13 mouse cellular contexts compared by ENCODE assay signal in genomic region chr11:52337651-52338295, GRCm38 (mm10). TPM values are rescaled to one million over a fixed set of nuclear protein-coding genes. Genes with fewer than 3 reads are reported as not detected.
A peak's percentile ranks its signal among the peaks of the same experiment; 100 is the strongest.
DNase-seq lines count a peak whose midpoint lies in the region; ATAC-seq and TF ChIP-seq lines count a peak whose summit lies in the region.
"Had no signal": no experiment of that assay in that cellular context is flagged by ENCODE, and none has a peak within 500 bp of the region (broad histone marks: within the 10 kb centered on the region; RNA-seq: fewer than 3 reads in every experiment).

No protein-coding gene starts in this region.

- no peak overlapping the region for H3K4me3 ChIP-seq in lung, embryonic 14.5 days (ENCODE audit: low read depth, low read length)
- H3K4me3 ChIP-seq in lung, adult 2 months (replicated peaks; ENCODE audit: extremely low read depth, low read depth, low read length): no peak overlapping the region
- H3K4me3 ChIP-seq in myocyte: no peak overlapping the region
- H3K4me3 ChIP-seq in forebrain, embryonic 11.5 days (ENCODE audit: low read depth, low read length): no peak overlapping the region
- no peak overlapping the region for H3K4me3 ChIP-seq in liver, embryonic 12.5 days
- H3K4me3 ChIP-seq: left cerebral cortex, adult 2 months had no signal

- no peak overlapping the region for H3K9ac ChIP-seq in lung, embryonic 14.5 days
- no peak overlapping the region for H3K9ac ChIP-seq in forebrain, embryonic 11.5 days (ENCODE audit: low read length)
- no peak overlapping the region for H3K9ac ChIP-seq in liver, embryonic 12.5 days

- H3K4me1 ChIP-seq in lung, embryonic 14.5 days (ENCODE audit: insufficient read depth): no peaks in the 10 kb centered on the region; the same call in 1 of the 2 replicates
- H3K4me1 ChIP-seq in lung, adult 2 months (ENCODE audit: control insufficient read depth, insufficient read depth, low read length): peaks cover 5% of the 10 kb centered on the region; the same call in 1 of the 2 replicates
- H3K4me1 ChIP-seq in forebrain, embryonic 11.5 days (replicated peaks; ENCODE audit: control insufficient read depth, insufficient read depth, low read length): no peaks in the 10 kb centered on the region; the same call in 1 of the 2 replicates
- peaks cover 6% of the 10 kb centered on the region; the same call in 1 of the 2 replicates for H3K4me1 ChIP-seq in liver, embryonic 12.5 days

- no peak overlapping the region for H3ac ChIP-seq in myocyte (ENCODE audit: control insufficient read depth, insufficient read length)

- H3K36me3 ChIP-seq in lung, embryonic 14.5 days (ENCODE audit: insufficient read depth): no peaks in the 10 kb centered on the region
- no peaks in the 10 kb centered on the region for H3K36me3 ChIP-seq in myocyte (ENCODE audit: control insufficient read depth, insufficient read depth)
- H3K36me3 ChIP-seq in forebrain, embryonic 11.5 days (ENCODE audit: control insufficient read depth, insufficient read depth, low read length): no peaks in the 10 kb centered on the region
- H3K36me3 ChIP-seq in liver, embryonic 12.5 days: no peaks in the 10 kb centered on the region

- no peak for TF ChIP-seq CTCF in lung, embryonic 14.5 days (IDR thresholded peaks at IDR 0.05; ENCODE audit: low read depth)
- no peak for TF ChIP-seq CTCF in lung, adult 2 months (IDR thresholded peaks at IDR 0.05; ENCODE audit: insufficient read depth, low read length)

- H3K27ac ChIP-seq in lung, embryonic 14.5 days (ENCODE audit: low read depth): peak overlapping the region; percentile 24; the same call in 1 of the 2 replicates
- no peak overlapping the region for H3K27ac ChIP-seq in forebrain, embryonic 11.5 days (ENCODE audit: low read depth, low read length)
- no peak overlapping the region for H3K27ac ChIP-seq in liver, embryonic 12.5 days
- H3K27ac ChIP-seq: left cerebral cortex, adult 2 months; macrophage had no signal

- TF ChIP-seq POLR2A in lung, adult 2 months (IDR thresholded peaks at IDR 0.05; ENCODE audit: borderline replicate concordance, extremely low read depth, low read depth, low read length): no peak
- no peak for TF ChIP-seq POLR2A in myocyte (IDR thresholded peaks at IDR 0.05; ENCODE audit: insufficient read length, low read depth)

- H3K4me2 ChIP-seq in lung, embryonic 14.5 days: no peak overlapping the region
- peak overlapping the region; percentile 48 for H3K4me2 ChIP-seq in myocyte (ENCODE audit: low read depth)
- no peak overlapping the region for H3K4me2 ChIP-seq in forebrain, embryonic 11.5 days (ENCODE audit: low read depth, low read length, severe bottlenecking)
- no peak overlapping the region for H3K4me2 ChIP-seq in liver, embryonic 12.5 days

- 65% methylated on average over 10 of the region's 10 CpGs for WGBS in lung, embryonic 14.5 days
- WGBS in lung, adult 2 months: 46% methylated on average over 10 of the region's 10 CpGs
- 67% methylated on average over 10 of the region's 10 CpGs for WGBS in forebrain, embryonic 11.5 days
- 50% methylated on average over 10 of the region's 10 CpGs for WGBS in liver, embryonic 12.5 days (ENCODE audit: insufficient replicate concordance)

- H3K79me2 ChIP-seq in myocyte (ENCODE audit: control insufficient read depth, insufficient read depth): no peaks in the 10 kb centered on the region

- peak; percentile 49 for DNase-seq in lung, embryonic 14.5 days
- DNase-seq in lung, adult 2 months: no peak
- no peak for DNase-seq in forebrain, embryonic 11.5 days (ENCODE audit: low spot score)
- no peak for DNase-seq in layer of hippocampus, postnatal 36 days
- DNase-seq: cerebellum, adult 18-20 months; heart, adult 18-20 months; heart, postnatal 36 days had no signal

- no peaks in the 10 kb centered on the region for H3K9me3 ChIP-seq in lung, embryonic 14.5 days (ENCODE audit: low read depth, low read length)
- no peaks in the 10 kb centered on the region for H3K9me3 ChIP-seq in forebrain, embryonic 11.5 days (ENCODE audit: control insufficient read depth, low read length)
- H3K9me3 ChIP-seq in liver, embryonic 12.5 days (replicated peaks): no peaks in the 10 kb centered on the region

- ATAC-seq in lung, embryonic 14.5 days (ENCODE audit: insufficient read depth): no peak
- peak; percentile 46 for ATAC-seq in common myeloid progenitor, adult 5-6 weeks (replicated peaks; ENCODE audit: low read depth, poor library complexity, severe bottlenecking)
- ATAC-seq in forebrain, embryonic 11.5 days (replicated peaks; ENCODE audit: low FRiP score): no peak
- no peak for ATAC-seq in liver, embryonic 12.5 days
- ATAC-seq: intestine, embryonic 16.5 days had no signal

- no peaks in the 10 kb centered on the region for H3K27me3 ChIP-seq in lung, embryonic 14.5 days (ENCODE audit: insufficient read depth, low read length)
- H3K27me3 ChIP-seq in myocyte (ENCODE audit: control insufficient read depth, insufficient read depth, insufficient read length): no peaks in the 10 kb centered on the region
- no peaks in the 10 kb centered on the region for H3K27me3 ChIP-seq in forebrain, embryonic 11.5 days (ENCODE audit: control insufficient read depth, insufficient read depth, low read length)
- H3K27me3 ChIP-seq in liver, embryonic 12.5 days (replicated peaks): 0 out of 2 replicates have a peak, but pooled peaks cover under 1% of the 10 kb centered on the region

TF ChIP-seq in myocyte, 11 proteins besides CTCF, POLR2A, EP300 and RAD21:
- TF ChIP-seq TCF12 (IDR thresholded peaks at IDR 0.05; ENCODE audit: insufficient read depth, poor library complexity, severe bottlenecking) (no peak), POLR2AphosphoS2 (IDR thresholded peaks at IDR 0.05; ENCODE audit: insufficient read length, low read depth) (no peak), CEBPB (IDR thresholded peaks at IDR 0.05; ENCODE audit: insufficient read depth, poor library complexity, severe bottlenecking) (no peak), E2F4 (IDR thresholded peaks at IDR 0.05; ENCODE audit: insufficient read depth) (no peak), MYOD1 (IDR thresholded peaks at IDR 0.05; ENCODE audit: control insufficient read depth in 1 of 3, insufficient read length in 2 of 3, low read depth in 2 of 3) (no peak), USF1 (IDR thresholded peaks at IDR 0.05; ENCODE audit: low read depth) (no peak), MAX (IDR thresholded peaks at IDR 0.05; ENCODE audit: low read depth) (no peak), REST (IDR thresholded peaks at IDR 0.05; ENCODE audit: insufficient read depth, insufficient read length) (no peak), TCF3 (IDR thresholded peaks at IDR 0.05; ENCODE audit: insufficient read length, low read depth) (no peak), SRF (IDR thresholded peaks at IDR 0.05; ENCODE audit: control insufficient read depth, insufficient read length, low read depth) (no peak), MYOG (IDR thresholded peaks at IDR 0.05; ENCODE audit: control insufficient read depth in 1 of 3, insufficient read depth in 1 of 3, insufficient read length in 2 of 3, low read depth in 2 of 3) (no peak)

RNA-seq across cellular contexts. Expression of gene Vdac1, which starts 22.9 kb away (rescaled TPM):
- polyA plus RNA-seq in lung, embryonic 14.5 days (2014; fragmentation: Nextera tagmentation; extraction: Ambion mirVana): 219 TPM in 2 replicates
- 34.1 and 65.1 TPM in 2 replicates for polyA plus RNA-seq in lung, adult 2 months (2012; rRNA removed)
- total RNA-seq in common myeloid progenitor, adult 5-6 weeks (2017): 230 and 274 TPM in 2 replicates
- 342 TPM for polyA plus RNA-seq in myocyte (2012; fragmentation: generic; extraction: Trizol)
- polyA plus RNA-seq in forebrain, embryonic 11.5 days (2014; fragmentation: Nextera tagmentation; extraction: Ambion mirVana): 198 and 207 TPM in 2 replicates
- polyA plus RNA-seq in liver, embryonic 12.5 days (2016; fragmentation: Nextera tagmentation; extraction: Ambion mirVana): 156 and 159 TPM in 2 replicates
- 100 to 1,000 TPM; 514 to 555 TPM for total RNA-seq in layer of hippocampus, postnatal 36 days (2021)

RNA-seq across cellular contexts. Expression of gene Tcf7, which starts 55.0 kb away (rescaled TPM):
- polyA plus RNA-seq in lung, embryonic 14.5 days (2014; fragmentation: Nextera tagmentation; extraction: Ambion mirVana): 64.2 and 68.8 TPM in 2 replicates
- 26.8 and 30.2 TPM in 2 replicates for polyA plus RNA-seq in lung, adult 2 months (2012; rRNA removed)
- 1.2 TPM in 2 replicates for total RNA-seq in common myeloid progenitor, adult 5-6 weeks (2017)
- polyA plus RNA-seq in myocyte (2012; fragmentation: generic; extraction: Trizol): 17.3 TPM
- 9.5 and 9.6 TPM in 2 replicates for polyA plus RNA-seq in forebrain, embryonic 11.5 days (2014; fragmentation: Nextera tagmentation; extraction: Ambion mirVana)
- polyA plus RNA-seq in liver, embryonic 12.5 days (2016; fragmentation: Nextera tagmentation; extraction: Ambion mirVana): 3.8 and 4.4 TPM in 2 replicates
- 1 to 10 TPM; 2.6 to 2.9 TPM for total RNA-seq in layer of hippocampus, postnatal 36 days (2021)

RNA-seq across cellular contexts. Expression of gene 9530068E07Rik, which starts 58.5 kb away (rescaled TPM):
- polyA plus RNA-seq in lung, embryonic 14.5 days (2014; fragmentation: Nextera tagmentation; extraction: Ambion mirVana): 235 and 242 TPM in 2 replicates
- 160 and 194 TPM in 2 replicates for polyA plus RNA-seq in lung, adult 2 months (2012; rRNA removed)
- total RNA-seq in common myeloid progenitor, adult 5-6 weeks (2017): 61.4 and 77.6 TPM in 2 replicates
- polyA plus RNA-seq in myocyte (2012; fragmentation: generic; extraction: Trizol): 151 TPM
- 162 and 169 TPM in 2 replicates for polyA plus RNA-seq in forebrain, embryonic 11.5 days (2014; fragmentation: Nextera tagmentation; extraction: Ambion mirVana)
- polyA plus RNA-seq in liver, embryonic 12.5 days (2016; fragmentation: Nextera tagmentation; extraction: Ambion mirVana): 72.5 and 76.4 TPM in 2 replicates
- total RNA-seq in layer of hippocampus, postnatal 36 days (2021): 10 to 100 TPM; 66.6 to 69.5 TPM
